Comparison of ENCODE assay signal across 10 mouse cellular contexts in the genomic region with DNA sequence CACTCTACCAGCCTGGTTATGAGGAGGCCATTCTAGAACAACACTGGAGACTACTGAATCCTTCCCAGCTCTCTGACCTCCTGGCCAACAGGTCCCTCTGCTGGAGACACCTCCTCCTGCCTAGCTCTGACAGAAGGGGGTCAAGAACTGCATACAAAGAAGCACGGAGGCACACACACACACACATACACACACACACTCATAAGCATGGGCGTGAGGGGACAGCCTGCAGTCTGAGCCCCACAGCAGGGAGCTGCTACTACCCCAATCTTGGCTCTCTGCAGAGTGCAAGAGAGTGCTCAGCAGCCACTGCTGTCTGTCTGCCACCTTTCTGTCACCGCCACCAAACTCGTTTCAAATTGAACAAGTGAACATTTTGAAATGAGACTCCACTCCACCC.
DNase-seq lines count a peak whose midpoint lies in the region; ATAC-seq lines count a peak whose summit lies in the region.
"Had no signal": no experiment of that assay in that cellular context is flagged by ENCODE, and none has a peak within 500 bp of the region (broad histone marks: within the 10 kb centered on the region; RNA-seq: fewer than 3 reads in every experiment).

No protein-coding gene starts in this region.

- peak overlapping the region; percentile 59 for H3K27ac ChIP-seq in kidney, embryonic 15.5 days
- 0 out of 2 replicates have a peak overlapping the region, but pooled peaks have one; percentile 9 for H3K27ac ChIP-seq in forebrain, embryonic 12.5 days
- peak overlapping the region; percentile 37; the same call in 1 of the 2 replicates for H3K27ac ChIP-seq in hindbrain, embryonic 16.5 days (ENCODE audit: low read depth, low read length)
- peak overlapping the region; percentile 83 for H3K27ac ChIP-seq in neural tube, embryonic 13.5 days (replicated peaks)

- H3K9ac ChIP-seq in kidney, embryonic 15.5 days, result no peak overlapping the region
- 0 out of 2 replicates have a peak overlapping the region, but pooled peaks have one; percentile 12 for H3K9ac ChIP-seq in forebrain, embryonic 12.5 days
- no peak overlapping the region for H3K9ac ChIP-seq in hindbrain, embryonic 16.5 days (ENCODE audit: low read depth, low read length)
- H3K9ac ChIP-seq in neural tube, embryonic 13.5 days, result no peak overlapping the region

- no peaks in the 10 kb centered on the region for H3K9me3 ChIP-seq in kidney, embryonic 15.5 days (replicated peaks)
- no peaks in the 10 kb centered on the region for H3K9me3 ChIP-seq in forebrain, embryonic 12.5 days
- H3K9me3 ChIP-seq in hindbrain, embryonic 16.5 days (ENCODE audit: control insufficient read depth, low read length), result no peaks in the 10 kb centered on the region
- 0 out of 2 replicates have a peak, but pooled peaks cover 3% of the 10 kb centered on the region for H3K9me3 ChIP-seq in neural tube, embryonic 13.5 days

- no peaks in the 10 kb centered on the region for H3K36me3 ChIP-seq in kidney, embryonic 15.5 days
- H3K36me3 ChIP-seq in forebrain, embryonic 12.5 days (replicated peaks), result no peaks in the 10 kb centered on the region
- H3K36me3 ChIP-seq in hindbrain, embryonic 16.5 days (ENCODE audit: control insufficient read depth, insufficient read depth, low read length), result no peaks in the 10 kb centered on the region
- no peaks in the 10 kb centered on the region for H3K36me3 ChIP-seq in neural tube, embryonic 13.5 days

- DNase-seq in kidney, adult 18-20 months, result no peak
- no peak for DNase-seq in frontal cortex, adult 2 months (ENCODE audit: extremely low spot score in 1 of 2, low spot score in 1 of 2)
- DNase-seq in layer of hippocampus, adult 11-12 months (ENCODE audit: low spot score), result no peak
- DNase-seq: thymus, postnatal 36 days had no signal

- no peak for ATAC-seq in kidney, embryonic 15.5 days (replicated peaks; ENCODE audit: low FRiP score)
- 0 out of 2 replicates have a peak, but pooled peaks have one; percentile 73 for ATAC-seq in forebrain, embryonic 12.5 days (ENCODE audit: low FRiP score)
- ATAC-seq in hindbrain, embryonic 16.5 days, result peak; percentile 63; the same call in 1 of the 2 replicates
- peak; percentile 58 for ATAC-seq in neural tube, embryonic 13.5 days (ENCODE audit: low read depth)
- no peak for ATAC-seq in frontal cortex, adult (ENCODE audit: low TSS enrichment)

- peaks cover 10% of the 10 kb centered on the region; the same call in 1 of the 2 replicates for H3K4me1 ChIP-seq in kidney, embryonic 15.5 days
- peaks cover 20% of the 10 kb centered on the region for H3K4me1 ChIP-seq in forebrain, embryonic 12.5 days
- peaks cover 12% of the 10 kb centered on the region for H3K4me1 ChIP-seq in hindbrain, embryonic 16.5 days (ENCODE audit: control insufficient read depth, insufficient read depth, low read depth, low read length)
- peaks cover 39% of the 10 kb centered on the region for H3K4me1 ChIP-seq in neural tube, embryonic 13.5 days (replicated peaks)
- H3K4me1 ChIP-seq: megakaryocyte, embryonic 14.5 days had no signal

- peaks cover 6% of the 10 kb centered on the region; the same call in 1 of the 2 replicates for H3K27me3 ChIP-seq in kidney, embryonic 15.5 days
- peaks cover 25% of the 10 kb centered on the region for H3K27me3 ChIP-seq in forebrain, embryonic 12.5 days
- no peaks in the 10 kb centered on the region for H3K27me3 ChIP-seq in hindbrain, embryonic 16.5 days (replicated peaks; ENCODE audit: control insufficient read depth, insufficient read depth, low read length)
- H3K27me3 ChIP-seq in neural tube, embryonic 13.5 days, result peaks cover 9% of the 10 kb centered on the region

- 18% methylated on average over 4 of the region's 4 CpGs for WGBS in kidney, embryonic 15.5 days
- 3% methylated on average over 4 of the region's 4 CpGs for WGBS in forebrain, embryonic 12.5 days
- WGBS in hindbrain, embryonic 16.5 days, result 12% methylated on average over 4 of the region's 4 CpGs
- WGBS in neural tube, embryonic 13.5 days, result 18% methylated on average over 4 of the region's 4 CpGs

- no peak overlapping the region for H3K4me3 ChIP-seq in kidney, embryonic 15.5 days (replicated peaks)
- H3K4me3 ChIP-seq in forebrain, embryonic 12.5 days (replicated peaks), result no peak overlapping the region
- no peak overlapping the region for H3K4me3 ChIP-seq in hindbrain, embryonic 16.5 days (ENCODE audit: low read length)
- H3K4me3 ChIP-seq in neural tube, embryonic 13.5 days, result no peak overlapping the region
- H3K4me3 ChIP-seq: megakaryocyte, embryonic 14.5 days had no signal

- peak overlapping the region; percentile 48 for H3K4me2 ChIP-seq in kidney, embryonic 15.5 days
- peak overlapping the region; percentile 50; the same call in 1 of the 2 replicates for H3K4me2 ChIP-seq in forebrain, embryonic 12.5 days
- H3K4me2 ChIP-seq in hindbrain, embryonic 16.5 days (ENCODE audit: low read length), result no peak overlapping the region
- H3K4me2 ChIP-seq in neural tube, embryonic 13.5 days, result peak overlapping the region; percentile 45

Comparison
In these comparisons a context has a peak if more than half of its experiments do, and no peak if none do; other contexts are left out.
1. ATAC-seq: peak in forebrain, embryonic 12.5 days (single experiment), hindbrain, embryonic 16.5 days (single experiment) and neural tube, embryonic 13.5 days (single experiment); none in kidney, embryonic 15.5 days (single experiment) and frontal cortex, adult (single experiment).
2. H3K27ac ChIP-seq: peak in every context shown above with its lines; median percentile 83 in neural tube, embryonic 13.5 days; 59 in kidney, embryonic 15.5 days; 37 in hindbrain, embryonic 16.5 days; 9 in forebrain, embryonic 12.5 days.